Mouse (Mus musculus): ENCODE measurements around the gene Cd44. TPM values are rescaled to one million over a fixed set of nuclear protein-coding genes. Genes with fewer than 3 reads are reported as not detected.

Gene Cd44
- polyA plus RNA-seq, 1 experiment from 2014 or later = 5.3 TPM

- no peak overlapping the region for H3K27ac ChIP-seq (ENCODE audit: low read length)
- no peak for ATAC-seq (ENCODE audit: low FRiP score, low TSS enrichment)
- WGBS = 90% methylated on average over 2 of the region's 2 CpGs
Observed at GRCm38 (mm10) chr2:102763991-102764390, 137.5 kb downstream of the Cd44 start.

GRCm38 (mm10) chr2:102763176-102763575 lies 138.3 kb downstream of the Cd44 start:
- no peak for ATAC-seq (ENCODE audit: low FRiP score, low TSS enrichment)
- H3K9ac ChIP-seq (replicated peaks; ENCODE audit: low read length) = no peak overlapping the region
- no peak overlapping the region for H3K27ac ChIP-seq (ENCODE audit: low read length)
- no peaks in the 10 kb centered on the region for H3K9me3 ChIP-seq (ENCODE audit: low read length)
- WGBS = 66% methylated on average over 3 of the region's 3 CpGs
- no peaks in the 10 kb centered on the region for H3K36me3 ChIP-seq (ENCODE audit: insufficient read depth, low read length)
- H3K4me2 ChIP-seq (replicated peaks; ENCODE audit: low read depth, low read length) = no peak overlapping the region
- H3K27me3 ChIP-seq (ENCODE audit: insufficient read depth, low read length) = no peaks in the 10 kb centered on the region
- H3K4me1 ChIP-seq (ENCODE audit: insufficient read depth, low read length) = no peaks in the 10 kb centered on the region
- H3K4me3 ChIP-seq (ENCODE audit: low read length) = no peak overlapping the region

More at GRCm38 (mm10) chr2:102763991-102764390, 137.5 kb downstream of the Cd44 start:
- H3K9me3 ChIP-seq (ENCODE audit: low read length) = no peaks in the 10 kb centered on the region
- no peaks in the 10 kb centered on the region for H3K4me1 ChIP-seq (ENCODE audit: insufficient read depth, low read length)
- H3K36me3 ChIP-seq (ENCODE audit: insufficient read depth, low read length) = no peaks in the 10 kb centered on the region
- no peak overlapping the region for H3K4me2 ChIP-seq (replicated peaks; ENCODE audit: low read depth, low read length)
- no peaks in the 10 kb centered on the region for H3K27me3 ChIP-seq (ENCODE audit: insufficient read depth, low read length)
- H3K4me3 ChIP-seq (ENCODE audit: low read length) = no peak overlapping the region
- no peak overlapping the region for H3K9ac ChIP-seq (replicated peaks; ENCODE audit: low read length)

Other genes with a start within 250 kb of the Cd44 start
- 0.12 and 0.13 TPM in 2 replicates for gene Slc1a2, start 243.0 kb downstream of the Cd44 start, polyA plus RNA-seq (2015; fragmentation: Nextera tagmentation; extraction: Ambion mirVana)
- 42.8 and 46.7 TPM in 2 replicates for gene Pdhx, start 171.8 kb upstream of the Cd44 start, polyA plus RNA-seq (2015; fragmentation: Nextera tagmentation; extraction: Ambion mirVana)
- 60.5 and 68.1 TPM in 2 replicates for gene Apip, start 172.0 kb upstream of the Cd44 start, polyA plus RNA-seq (2015; fragmentation: Nextera tagmentation; extraction: Ambion mirVana)

Measured in kidney, embryonic 16.5 days (tissue).